Mouse (Mus musculus) T-helper 2 cell (primary cell): ENCODE measurements around the gene Sipa1l2.
"Not testable (repeated sequence)": the region's sequence is repeated elsewhere in the genome, so short reads cannot be mapped to it uniquely, and the experiment has no call there.

ENCODE experiments used
- in situ Hi-C: fragments of 300-600 bp; cut with MboI, MseI; formaldehyde crosslinking; loops from one replicate; pipeline ENCODE4 v1.15.1; 2025; ENCODE audit warnings: high pct_unique_total_duplicates

Sipa1l2 gene

GRCm38 (mm10) chr8:125407672-125408071 lies 161.9 kb downstream of the Sipa1l2 start:
- in situ Hi-C loops, result loop anchor here (25.0 kb wide), 1 partner anchor 1220 kb away; no protein-coding TSS in a partner anchor

- in situ Hi-C loops, result loop anchor here (25.0 kb wide), 1 partner anchor 1219 kb away; no protein-coding TSS in a partner anchor
Observed at GRCm38 (mm10) chr8:125406453-125406852, 163.2 kb downstream of the Sipa1l2 start.

DNA sequence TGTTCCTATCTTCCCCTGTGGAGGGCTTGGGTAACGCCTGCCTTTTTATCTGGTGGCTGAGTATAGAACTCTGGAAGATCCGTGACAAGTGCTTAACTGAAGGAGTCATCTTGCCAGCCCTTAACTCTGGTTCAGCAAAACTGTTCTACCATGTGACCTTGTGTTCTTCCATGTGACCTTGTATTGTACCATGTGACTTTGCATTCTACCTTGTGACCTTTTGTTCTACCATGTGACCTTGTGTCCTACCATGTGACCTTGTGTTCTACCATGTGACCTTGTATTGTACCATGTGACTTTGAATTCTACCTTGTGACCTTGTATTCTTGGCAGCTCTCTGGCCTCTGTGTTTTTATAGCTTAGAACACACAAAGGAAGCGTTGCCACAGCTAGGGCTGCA lies 168.3 kb downstream of the Sipa1l2 start:
- in situ Hi-C loops, result loop anchor here (25.0 kb wide), 1 partner anchor 1214 kb away; no protein-coding TSS in a partner anchor

GRCm38 (mm10) chr8:125397981-125398380 lies 171.6 kb downstream of the Sipa1l2 start:
- in situ Hi-C loops, result no loop called here

DNA sequence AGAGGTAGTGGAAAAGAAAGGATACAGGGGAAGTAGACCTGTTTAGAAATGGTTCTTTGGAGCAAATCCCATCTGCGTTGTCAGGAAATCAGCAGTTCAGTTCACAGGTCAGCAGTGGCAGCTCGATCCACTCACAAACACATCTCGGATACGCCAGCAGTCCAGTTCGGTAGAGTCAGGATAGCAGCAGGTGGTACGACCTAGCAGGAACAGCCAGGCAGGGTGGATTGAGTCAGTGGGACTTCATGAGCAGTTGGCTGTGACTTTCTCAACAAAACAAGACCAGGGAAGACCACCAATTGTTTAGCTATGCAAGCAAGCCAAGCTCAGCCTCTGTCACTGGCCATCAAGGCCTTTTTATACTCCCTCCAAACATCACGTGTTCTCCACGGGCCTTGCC lies 173.9 kb downstream of the Sipa1l2 start:
- in situ Hi-C loops, result not testable (repeated sequence)

DNA sequence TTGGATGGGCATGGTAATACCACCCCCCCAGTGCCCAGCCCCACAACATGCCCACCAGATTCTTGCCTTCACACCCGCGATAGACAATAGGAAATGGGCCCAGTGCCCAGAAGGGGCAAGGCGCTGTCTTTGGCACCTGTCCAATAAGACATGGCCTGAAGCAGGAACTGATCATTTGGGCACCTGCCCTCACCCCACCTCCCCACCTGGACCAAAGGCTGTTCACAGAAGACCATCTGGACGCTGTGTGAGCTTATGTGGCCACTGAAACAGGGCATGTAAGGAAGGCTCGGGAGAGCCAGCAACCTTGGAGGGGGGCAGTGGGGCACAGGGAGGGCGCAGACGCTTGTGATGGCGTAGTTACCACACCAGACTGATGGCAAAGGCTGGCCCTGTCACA lies 174.6 kb downstream of the Sipa1l2 start:
- in situ Hi-C loops, result no loop called here

DNA sequence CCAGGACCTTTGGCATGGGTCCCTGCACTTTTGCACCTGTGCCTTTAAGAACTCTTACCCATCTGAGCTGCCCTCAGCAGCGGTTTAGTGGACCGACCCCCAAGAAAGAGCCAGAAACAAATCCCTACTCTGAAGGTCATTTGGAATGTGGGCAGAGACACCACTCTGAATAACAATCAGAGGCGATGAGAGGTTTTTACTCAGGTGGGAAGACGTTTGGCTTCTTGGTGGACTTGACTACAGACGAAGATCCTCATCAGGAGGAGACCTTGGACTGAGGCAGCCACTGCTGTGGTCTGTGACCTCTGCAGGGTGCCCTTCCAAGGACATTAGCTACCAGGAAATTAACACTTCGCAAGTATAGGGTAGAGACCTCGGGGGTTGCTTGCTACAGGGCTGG lies 177.9 kb downstream of the Sipa1l2 start:
- in situ Hi-C loops, result no loop called here

- in situ Hi-C loops, result no loop called here
Observed at GRCm38 (mm10) chr8:125391271-125391670, 178.3 kb downstream of the Sipa1l2 start.

DNA sequence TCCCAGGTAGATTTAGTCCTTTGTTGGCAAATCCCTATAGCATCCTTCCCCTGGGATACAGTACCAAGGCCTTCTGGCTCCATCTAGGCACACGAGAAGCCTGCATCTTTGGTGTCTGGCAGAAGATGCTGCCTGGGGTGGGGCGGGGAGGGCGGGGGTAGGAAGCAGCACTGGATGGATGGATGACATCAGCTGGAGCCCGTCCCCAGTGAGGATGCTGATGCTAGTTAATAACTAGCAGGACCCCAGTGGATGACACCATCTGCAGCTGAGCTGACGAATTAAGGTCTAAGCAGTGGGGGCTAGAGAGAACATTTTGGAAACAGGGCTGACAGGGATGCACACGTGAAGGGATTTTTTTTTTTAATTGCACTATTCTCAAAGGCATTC lies 179.1 kb downstream of the Sipa1l2 start:
- in situ Hi-C loops, result no loop called here

DNA sequence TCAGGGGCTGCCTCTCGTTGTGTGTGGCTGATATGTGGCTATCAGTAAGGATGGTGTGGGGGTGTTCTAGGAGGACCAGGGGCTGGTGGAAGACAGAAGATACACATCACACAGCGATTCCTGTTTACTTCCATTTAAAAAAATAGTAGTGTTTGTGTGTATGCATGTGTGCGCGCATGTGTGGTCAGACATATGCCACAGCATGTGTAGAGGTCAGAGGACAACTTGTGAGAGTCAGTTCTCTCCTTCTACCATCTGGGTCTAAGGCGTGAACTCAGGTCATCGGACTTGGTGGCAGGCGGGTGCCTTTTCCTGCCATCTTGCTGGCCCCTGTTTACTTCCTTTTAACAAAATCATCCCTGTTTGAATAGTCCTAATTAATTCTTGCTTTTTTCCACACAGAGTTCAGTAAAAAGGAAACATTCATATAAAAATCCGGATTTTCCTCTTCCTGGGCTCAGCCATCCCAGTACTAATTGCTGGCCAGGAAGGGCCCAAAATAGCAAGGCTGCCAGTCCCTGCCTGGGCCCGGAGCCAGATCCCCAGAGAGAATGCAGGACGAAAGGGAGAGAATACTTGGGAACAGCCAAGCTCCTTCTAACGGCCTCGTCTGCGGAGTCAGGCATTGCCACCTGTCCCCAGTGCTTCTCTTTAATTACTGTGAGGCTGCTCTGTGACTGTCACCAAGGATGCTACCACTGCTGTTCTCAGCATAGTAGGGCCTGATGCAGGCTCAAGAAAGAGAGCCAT lies 179.7 kb downstream of the Sipa1l2 start:
- in situ Hi-C loops, result no loop called here

DNA sequence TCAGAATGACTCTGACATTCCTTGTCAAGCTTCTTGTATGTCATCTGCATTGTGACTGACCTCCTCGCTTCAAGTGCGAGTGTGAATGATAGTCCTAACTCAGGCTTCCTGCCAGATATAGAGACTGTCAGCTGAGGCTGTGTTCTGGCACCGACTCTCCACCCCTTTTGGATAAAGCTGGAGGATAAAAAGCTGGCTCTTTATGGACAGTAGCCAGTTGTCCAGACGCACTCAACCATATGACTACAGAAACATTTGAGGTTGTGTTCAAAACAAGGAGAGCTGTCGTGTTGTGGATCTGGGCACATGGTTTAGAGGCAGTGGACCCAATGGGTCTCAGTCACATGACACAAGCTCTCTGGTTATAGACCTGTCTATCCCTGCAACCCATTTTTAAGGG lies 180.3 kb downstream of the Sipa1l2 start:
- in situ Hi-C loops, result no loop called here

DNA sequence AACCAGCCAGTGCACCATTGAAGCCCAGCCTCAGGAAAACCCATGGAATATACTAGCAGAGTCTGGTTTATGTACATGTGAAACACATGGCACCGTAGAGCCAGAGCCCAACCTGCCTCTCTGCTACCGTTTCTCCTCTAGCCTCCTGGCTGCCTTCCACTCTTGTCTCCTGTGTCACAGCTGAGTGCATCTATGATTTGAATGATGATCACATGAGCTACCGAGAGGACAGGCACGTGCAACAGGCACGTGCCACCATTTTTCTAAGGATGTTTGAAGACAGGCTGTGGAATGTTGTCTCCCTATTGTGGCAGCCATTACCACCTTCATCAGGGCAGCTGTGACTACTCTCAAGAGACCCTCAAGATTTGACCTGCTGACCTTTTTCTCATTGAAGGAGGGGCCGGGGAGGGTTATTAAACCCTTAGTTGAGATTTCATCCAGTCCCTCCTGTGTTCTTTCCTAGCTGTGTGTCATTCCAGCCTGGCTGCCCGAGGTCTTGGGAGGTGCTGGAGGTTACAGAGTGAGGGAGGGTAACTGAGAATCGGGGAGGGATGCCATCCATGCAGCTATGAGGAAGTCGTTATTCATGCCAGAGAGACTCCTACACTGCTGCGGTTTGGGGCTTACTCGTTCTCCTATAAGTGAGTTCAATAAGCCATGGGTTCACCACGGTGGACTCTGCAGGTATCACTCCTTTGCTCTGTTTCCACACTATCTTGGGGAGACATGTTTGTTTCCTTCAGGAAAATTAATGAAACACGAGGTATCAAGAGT lies 181.0 kb downstream of the Sipa1l2 start:
- in situ Hi-C loops, result no loop called here

DNA sequence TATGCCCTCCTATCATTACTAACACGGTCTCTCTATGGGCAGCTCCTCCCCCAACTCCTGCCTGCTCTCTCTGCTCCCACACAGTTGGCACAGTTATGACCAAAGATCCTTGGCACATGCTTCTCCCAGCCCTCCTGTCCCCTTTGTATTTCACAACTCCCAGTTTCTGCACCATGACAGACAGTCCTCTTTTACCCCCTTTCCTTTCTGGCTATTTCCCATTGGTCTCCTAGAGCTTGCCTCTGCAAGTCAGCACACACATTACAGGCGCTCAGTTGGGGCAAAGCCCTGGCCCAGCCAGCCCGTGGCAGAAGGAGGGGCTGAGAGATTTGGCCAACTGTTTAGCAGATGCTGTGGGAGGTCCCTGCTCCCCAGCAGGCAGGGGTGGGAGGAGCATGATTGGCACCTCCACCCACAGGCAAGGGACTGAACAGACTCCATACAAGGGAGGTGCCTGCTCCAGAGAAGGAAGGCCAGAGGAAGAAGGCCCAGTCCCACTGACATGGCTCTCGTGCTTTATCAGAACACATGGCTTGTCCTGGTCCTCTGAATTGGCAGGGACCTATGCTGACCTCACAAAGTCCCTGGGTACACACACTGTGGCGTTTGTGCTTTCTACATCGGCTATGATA lies 184.0 kb downstream of the Sipa1l2 start:
- in situ Hi-C loops, result no loop called here

DNA sequence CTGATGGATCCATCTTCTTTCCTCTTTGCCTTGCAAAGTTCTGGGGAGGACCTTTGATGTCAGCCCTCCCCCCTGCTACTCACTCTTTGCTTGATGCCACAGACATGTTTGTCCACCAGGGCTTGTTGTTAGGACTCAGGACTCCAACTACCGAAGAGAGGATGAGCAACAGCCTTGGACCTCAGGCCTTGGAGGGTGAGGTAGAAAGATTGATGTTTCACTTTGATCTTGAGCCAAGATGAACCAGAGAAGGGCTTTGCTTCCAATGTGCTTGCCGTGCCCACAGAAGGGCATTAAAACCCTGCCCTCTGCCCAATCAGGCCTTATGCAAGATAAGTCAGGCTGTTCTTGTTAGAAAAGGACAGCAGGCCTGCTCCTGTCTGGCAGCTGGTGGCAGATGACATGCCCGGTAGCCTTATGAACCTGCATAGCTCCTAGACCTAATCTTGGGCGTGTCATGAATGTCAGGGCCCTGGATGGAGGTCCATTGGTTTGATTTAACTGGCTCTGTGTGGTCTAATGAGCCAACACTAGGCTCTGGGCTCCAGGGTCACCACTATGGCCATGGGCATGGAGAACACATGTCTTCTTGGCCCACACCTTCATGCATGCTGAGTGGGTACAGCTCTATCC lies 184.9 kb downstream of the Sipa1l2 start:
- in situ Hi-C loops, result no loop called here

GRCm38 (mm10) chr8:125381674-125382073 lies 187.9 kb downstream of the Sipa1l2 start:
- in situ Hi-C loops, result no loop called here

- in situ Hi-C loops, result no loop called here
Observed at GRCm38 (mm10) chr8:125379939-125380338, 189.7 kb downstream of the Sipa1l2 start.

DNA sequence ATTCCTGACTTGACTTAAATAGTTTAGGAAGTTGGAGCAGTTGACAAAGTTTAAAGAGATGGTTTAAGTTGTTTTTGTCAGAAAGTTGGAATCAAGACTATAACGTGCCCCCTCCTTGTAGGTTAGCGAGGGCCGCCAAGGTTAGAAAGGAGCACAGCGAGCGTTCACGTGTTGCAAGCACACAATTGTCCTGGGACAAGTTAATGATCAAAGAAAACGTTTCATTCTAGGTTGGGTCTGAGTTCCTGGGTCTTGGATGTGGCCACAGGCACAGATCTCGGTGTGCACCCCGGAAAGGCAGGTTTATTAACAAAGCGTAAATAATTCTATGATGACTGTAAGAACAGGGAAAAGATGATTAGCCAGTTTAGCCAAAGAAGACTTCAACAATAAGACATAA lies 190.5 kb downstream of the Sipa1l2 start:
- in situ Hi-C loops, result no loop called here

- in situ Hi-C loops, result no loop called here
Observed at GRCm38 (mm10) chr8:125377704-125378103, 191.9 kb downstream of the Sipa1l2 start.

DNA sequence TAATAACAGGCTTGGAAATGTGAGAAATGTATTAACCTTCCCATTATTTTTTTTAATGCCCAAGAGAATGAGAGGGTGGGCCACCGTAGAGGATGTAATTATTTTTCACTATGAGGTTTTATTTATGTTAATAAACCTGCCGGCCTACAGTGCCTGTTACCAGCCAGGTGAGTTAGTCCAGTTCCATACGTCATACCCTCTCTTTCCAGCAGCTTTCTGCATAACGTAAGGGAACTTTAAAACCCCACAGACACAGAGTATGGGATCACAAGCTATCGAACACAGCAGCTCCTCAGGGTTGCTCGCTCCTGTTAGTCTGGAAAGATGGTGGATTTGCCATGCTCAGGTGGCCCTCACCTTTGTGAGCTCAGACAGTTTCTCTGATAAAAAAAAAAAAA lies 193.2 kb downstream of the Sipa1l2 start:
- in situ Hi-C loops, result no loop called here

GRCm38 (mm10) chr8:125375659-125376447 lies 193.8 kb downstream of the Sipa1l2 start:
- in situ Hi-C loops, result no loop called here

GRCm38 (mm10) chr8:125372596-125372995 lies 197.0 kb downstream of the Sipa1l2 start:
- in situ Hi-C loops, result no loop called here
